Mouse (Mus musculus) naive thymus-derived CD4-positive, alpha-beta T cell, adult 2 months (primary cell): ENCODE measurements around the gene Klhl34.

ENCODE experiments used
- DNase-seq: peaks from one replicate; pipeline ENCODE4 v3.0.0-alpha.2; 2011; ENCODE audit warnings: low read depth

The Klhl34 gene

DNA sequence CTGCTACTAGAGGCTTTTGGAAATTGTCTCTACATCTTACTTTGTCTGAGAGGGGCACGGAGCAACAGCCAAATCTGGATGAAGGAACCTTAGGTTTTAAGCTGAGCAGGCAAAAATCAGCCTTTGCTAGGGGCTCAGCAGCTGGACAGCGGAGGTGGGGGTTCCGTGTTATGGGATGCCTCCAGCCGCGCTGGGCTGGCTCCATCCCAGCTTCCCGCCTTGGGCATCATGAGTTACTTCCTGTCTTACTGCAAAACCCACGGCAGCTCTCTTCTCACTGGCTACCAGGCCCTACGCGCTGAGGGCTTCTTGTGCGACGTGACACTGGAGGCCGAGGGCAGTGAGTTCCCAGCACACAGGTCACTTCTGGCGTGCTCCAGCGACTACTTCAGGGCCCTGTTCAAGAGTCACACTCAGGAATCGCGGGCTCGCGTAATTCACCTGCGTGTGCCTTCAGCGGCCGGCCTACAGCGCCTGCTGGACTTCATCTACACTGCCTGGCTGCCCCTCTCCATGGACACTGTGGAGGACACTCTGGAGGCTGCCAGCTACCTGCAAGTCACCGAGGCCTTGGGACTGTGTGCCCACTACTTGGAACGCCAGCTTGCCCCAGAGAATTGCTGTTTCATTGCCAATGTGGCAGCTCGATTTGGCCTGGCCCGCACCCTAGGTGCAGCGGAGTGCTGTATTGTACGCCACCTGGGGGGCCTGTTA, at the start of gene Klhl34:
Gene Klhl34, plus strand, starts transcription at position 229 of the 714 bp plus-strand sequence.
- DNase-seq: no peak

GRCm38 (mm10) chrX:157801669-157802068, 16.6 kb upstream of the Klhl34 start:
- DNase-seq: no peak

GRCm38 (mm10) chrX:157809721-157810120, 8.5 kb upstream of the Klhl34 start:
- no peak for DNase-seq

- DNase-seq: no peak
Observed at GRCm38 (mm10) chrX:157817571-157818206, 546 bp upstream of the Klhl34 start.

DNA sequence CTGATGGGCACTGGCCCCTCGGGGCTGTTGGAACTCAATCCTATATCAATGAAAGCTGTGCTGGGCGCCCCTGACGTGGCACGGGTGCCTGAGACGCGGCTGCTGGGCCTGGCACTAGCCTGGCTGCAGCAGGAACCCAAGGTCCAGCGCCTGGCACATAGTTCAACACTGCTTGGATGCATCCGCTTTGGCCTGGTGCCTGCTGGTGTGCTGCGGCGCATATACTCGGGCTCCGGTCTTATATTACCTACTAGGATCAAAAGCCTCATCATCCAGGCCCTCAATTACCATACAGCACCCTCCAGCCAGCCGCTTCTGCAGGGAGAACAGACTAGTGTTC, 656 bp downstream of the Klhl34 start:
- no peak for DNase-seq

DNA sequence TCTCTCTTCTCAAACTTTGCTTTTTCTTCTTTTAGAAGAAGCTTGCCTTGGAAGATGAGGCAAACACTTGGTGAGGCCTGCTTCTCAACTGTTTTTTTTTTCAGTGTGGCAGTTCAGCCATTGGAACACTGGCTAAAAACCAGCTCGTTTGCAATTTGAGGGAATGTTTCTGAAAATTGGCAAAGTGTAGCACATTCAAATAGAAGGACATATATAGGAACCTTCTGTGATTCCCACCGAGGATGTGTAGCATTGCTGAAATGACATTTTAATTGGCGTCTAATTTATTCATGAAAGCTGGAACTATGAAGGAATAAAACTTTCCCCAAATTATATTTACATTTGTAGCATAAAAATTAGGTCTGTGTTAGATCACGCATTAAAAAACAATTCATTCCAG, 11.7 kb downstream of the Klhl34 start:
- DNase-seq: no peak
